Mouse (Mus musculus) forelimb bud, embryonic 11.5 days (tissue): Measurements from ENCODE around the gene Rbl1.
A peak's percentile ranks its signal among the peaks of the same experiment; 100 is the strongest.
"Not testable (repeated sequence)": the region's sequence is repeated elsewhere in the genome, so short reads cannot be mapped to it uniquely, and the experiment has no call there.

Experiments
- DNase-seq: peaks from one replicate; pipeline ENCODE4 v3.0.0-alpha.2; 2012; ENCODE audit warnings: low read depth, low spot score

Rbl1 gene

GRCm38 (mm10) chr2:157170626-157171025, 33.7 kb downstream of the Rbl1 start:
- no peak for DNase-seq

- DNase-seq: no peak
Observed at GRCm38 (mm10) chr2:157170166-157170565, 34.2 kb downstream of the Rbl1 start.

- no peak for DNase-seq
Observed at GRCm38 (mm10) chr2:157166371-157167080, 37.8 kb downstream of the Rbl1 start.

- DNase-seq: not testable (repeated sequence)
Observed at GRCm38 (mm10) chr2:157165312-157166224, 38.8 kb downstream of the Rbl1 start.

GRCm38 (mm10) chr2:157164101-157164500, 40.2 kb downstream of the Rbl1 start:
- DNase-seq: no peak

GRCm38 (mm10) chr2:157156079-157156478, 48.3 kb downstream of the Rbl1 start:
- DNase-seq: no peak

GRCm38 (mm10) chr2:157153235-157153634, 51.1 kb downstream of the Rbl1 start:
- no peak for DNase-seq

- no peak for DNase-seq
Observed at GRCm38 (mm10) chr2:157148417-157148816, 55.9 kb downstream of the Rbl1 start.

- no peak for DNase-seq
Observed at GRCm38 (mm10) chr2:157147397-157148020, 56.8 kb downstream of the Rbl1 start.

- DNase-seq: no peak
Observed at GRCm38 (mm10) chr2:157145173-157145572, 59.2 kb downstream of the Rbl1 start.

- DNase-seq: no peak
Observed at GRCm38 (mm10) chr2:157144132-157144531, 60.2 kb downstream of the Rbl1 start.

GRCm38 (mm10) chr2:157141962-157142361, 62.4 kb downstream of the Rbl1 start:
- DNase-seq: no peak

- DNase-seq: no peak
Observed at GRCm38 (mm10) chr2:157139251-157139802, 65.0 kb downstream of the Rbl1 start.

- DNase-seq: no peak
Observed at GRCm38 (mm10) chr2:157138808-157139207, 65.5 kb downstream of the Rbl1 start.

GRCm38 (mm10) chr2:157137959-157138731, 66.2 kb downstream of the Rbl1 start:
- DNase-seq: no peak

- no peak for DNase-seq
Observed at GRCm38 (mm10) chr2:157136646-157137045, 67.7 kb downstream of the Rbl1 start.

- DNase-seq: no peak
Observed at GRCm38 (mm10) chr2:157136176-157136575, 68.2 kb downstream of the Rbl1 start.

- DNase-seq: no peak
Observed at GRCm38 (mm10) chr2:157135529-157136120, 68.7 kb downstream of the Rbl1 start.

- peak; percentile 95 for DNase-seq
Observed at GRCm38 (mm10) chr2:157135014-157135413, 69.3 kb downstream of the Rbl1 start, which contains the start of gene Samhd1. TSS of gene Samhd1 (minus strand) at chr2:157135265.

GRCm38 (mm10) chr2:157134479-157134931, 69.8 kb downstream of the Rbl1 start:
- DNase-seq: peak; percentile 34
